Mouse (Mus musculus): ENCODE results near the gene Lhx9. TPM values are rescaled to one million over a fixed set of nuclear protein-coding genes. Genes with fewer than 3 reads are reported as not detected.

Lhx9 gene
- polyA plus RNA-seq, 1 experiment from 2014 or later, result 108 TPM

- H3K4me1 ChIP-seq (ENCODE audit: control insufficient read depth, insufficient read depth, low read length), result peaks cover 12% of the 10 kb centered on the region
- no peak overlapping the region for H3K4me3 ChIP-seq (ENCODE audit: low read depth, low read length)
- no peaks in the 10 kb centered on the region for H3K9me3 ChIP-seq (ENCODE audit: control insufficient read depth, low read length)
- peaks cover 3% of the 10 kb centered on the region; the same call in 1 of the 2 replicates for H3K27me3 ChIP-seq (ENCODE audit: control insufficient read depth, insufficient read depth, low read length)
- WGBS, result 3% methylated on average over 3 of the region's 3 CpGs
- peak overlapping the region; percentile 51; the same call in 1 of the 2 replicates for H3K4me2 ChIP-seq (ENCODE audit: low read depth, severe bottlenecking)
- DNase-seq (ENCODE audit: low spot score), result no peak
- no peak overlapping the region for H3K27ac ChIP-seq (replicated peaks; ENCODE audit: low read depth, low read length)
- H3K9ac ChIP-seq (ENCODE audit: low read length), result no peak overlapping the region
- no peak for ATAC-seq (ENCODE audit: insufficient number of reproducible peaks, low FRiP score, low TSS enrichment, low read depth)
- no peaks in the 10 kb centered on the region for H3K36me3 ChIP-seq (ENCODE audit: control insufficient read depth, insufficient read depth, low read length)
Observed at GRCm38 (mm10) chr1:138835355-138835900, 12.9 kb downstream of the Lhx9 start.

- H3K4me1 ChIP-seq (ENCODE audit: control insufficient read depth, insufficient read depth, low read length), result peaks cover 6% of the 10 kb centered on the region
- peak; percentile 46 for DNase-seq (ENCODE audit: low spot score)
- WGBS, result 7% methylated on average over 16 of the region's 16 CpGs
- H3K4me3 ChIP-seq (ENCODE audit: low read depth, low read length), result no peak overlapping the region; the same call in 1 of the 2 replicates
- H3K9ac ChIP-seq (ENCODE audit: low read length), result no peak overlapping the region
- H3K36me3 ChIP-seq (ENCODE audit: control insufficient read depth, insufficient read depth, low read length), result no peaks in the 10 kb centered on the region
- H3K9me3 ChIP-seq (ENCODE audit: control insufficient read depth, low read length), result no peaks in the 10 kb centered on the region
- H3K27me3 ChIP-seq (ENCODE audit: control insufficient read depth, insufficient read depth, low read length), result no peaks in the 10 kb centered on the region
- H3K4me2 ChIP-seq (ENCODE audit: low read depth, severe bottlenecking), result peak overlapping the region; percentile 32; the same call in 1 of the 2 replicates
- H3K27ac ChIP-seq (replicated peaks; ENCODE audit: low read depth, low read length), result no peak overlapping the region
- ATAC-seq (ENCODE audit: insufficient number of reproducible peaks, low FRiP score, low TSS enrichment, low read depth), result no peak
Observed at GRCm38 (mm10) chr1:138831309-138831708, 17.1 kb downstream of the Lhx9 start.

GRCm38 (mm10) chr1:138826841-138827240 lies 21.5 kb downstream of the Lhx9 start:
- WGBS, result 67% methylated on average over 6 of the region's 6 CpGs

GRCm38 (mm10) chr1:138822985-138823322 lies 25.4 kb downstream of the Lhx9 start:
- DNase-seq (ENCODE audit: low spot score) (no peak), ATAC-seq (ENCODE audit: insufficient number of reproducible peaks, low FRiP score, low TSS enrichment, low read depth) (peak; percentile 72; the same call in 1 of the 2 replicates)
- Histone ChIP-seq H3K4me1 (ENCODE audit: control insufficient read depth, insufficient read depth, low read length) (no peaks in the 10 kb centered on the region), H3K4me2 (ENCODE audit: low read depth, severe bottlenecking) (no peak overlapping the region), H3K27ac (replicated peaks; ENCODE audit: low read depth, low read length) (no peak overlapping the region), H3K4me3 (ENCODE audit: low read depth, low read length) (no peak overlapping the region), H3K9me3 (ENCODE audit: control insufficient read depth, low read length) (no peaks in the 10 kb centered on the region), H3K36me3 (ENCODE audit: control insufficient read depth, insufficient read depth, low read length) (no peaks in the 10 kb centered on the region), H3K9ac (ENCODE audit: low read length) (no peak overlapping the region), H3K27me3 (ENCODE audit: control insufficient read depth, insufficient read depth, low read length) (no peaks in the 10 kb centered on the region)
- 80% methylated on average over 1 of the region's 1 CpGs for WGBS

More at GRCm38 (mm10) chr1:138826841-138827240, 21.5 kb downstream of the Lhx9 start:
- H3K27ac ChIP-seq (replicated peaks; ENCODE audit: low read depth, low read length), result no peak overlapping the region
- H3K9me3 ChIP-seq (ENCODE audit: control insufficient read depth, low read length), result no peaks in the 10 kb centered on the region
- no peaks in the 10 kb centered on the region for H3K27me3 ChIP-seq (ENCODE audit: control insufficient read depth, insufficient read depth, low read length)
- DNase-seq (ENCODE audit: low spot score) (no peak), ATAC-seq (ENCODE audit: insufficient number of reproducible peaks, low FRiP score, low TSS enrichment, low read depth) (no peak)
- H3K4me2 ChIP-seq (ENCODE audit: low read depth, severe bottlenecking), result no peak overlapping the region
- no peaks in the 10 kb centered on the region for H3K36me3 ChIP-seq (ENCODE audit: control insufficient read depth, insufficient read depth, low read length)
- no peaks in the 10 kb centered on the region for H3K4me1 ChIP-seq (ENCODE audit: control insufficient read depth, insufficient read depth, low read length)
- H3K9ac ChIP-seq (ENCODE audit: low read length), result no peak overlapping the region
- no peak overlapping the region for H3K4me3 ChIP-seq (ENCODE audit: low read depth, low read length)

- ATAC-seq (ENCODE audit: insufficient number of reproducible peaks, low FRiP score, low TSS enrichment, low read depth), result peak; percentile 26; the same call in 1 of the 2 replicates
- WGBS, result 91% methylated on average over 7 of the region's 7 CpGs
- DNase-seq (ENCODE audit: low spot score), result no peak
Observed at GRCm38 (mm10) chr1:138822255-138822984, 26.0 kb downstream of the Lhx9 start.

GRCm38 (mm10) chr1:138801732-138802131 lies 46.6 kb downstream of the Lhx9 start:
- H3K4me2 ChIP-seq (ENCODE audit: low read depth, severe bottlenecking), result no peak overlapping the region
- H3K4me3 ChIP-seq (ENCODE audit: low read depth, low read length), result no peak overlapping the region
- 62% methylated on average over 3 of the region's 3 CpGs for WGBS
- no peak overlapping the region for H3K27ac ChIP-seq (replicated peaks; ENCODE audit: low read depth, low read length)
- H3K9me3 ChIP-seq (ENCODE audit: control insufficient read depth, low read length), result no peaks in the 10 kb centered on the region
- no peaks in the 10 kb centered on the region for H3K36me3 ChIP-seq (ENCODE audit: control insufficient read depth, insufficient read depth, low read length)
- no peaks in the 10 kb centered on the region for H3K27me3 ChIP-seq (ENCODE audit: control insufficient read depth, insufficient read depth, low read length)
- ATAC-seq (ENCODE audit: insufficient number of reproducible peaks, low FRiP score, low TSS enrichment, low read depth) (no peak), DNase-seq (ENCODE audit: low spot score) (no peak)
- no peak overlapping the region for H3K9ac ChIP-seq (ENCODE audit: low read length)
- H3K4me1 ChIP-seq (ENCODE audit: control insufficient read depth, insufficient read depth, low read length), result no peaks in the 10 kb centered on the region

More at GRCm38 (mm10) chr1:138822255-138822984, 26.0 kb downstream of the Lhx9 start:
- no peak overlapping the region for H3K4me3 ChIP-seq (ENCODE audit: low read depth, low read length)
- no peak overlapping the region for H3K27ac ChIP-seq (replicated peaks; ENCODE audit: low read depth, low read length)
- no peaks in the 10 kb centered on the region for H3K9me3 ChIP-seq (ENCODE audit: control insufficient read depth, low read length)
- H3K36me3 ChIP-seq (ENCODE audit: control insufficient read depth, insufficient read depth, low read length), result no peaks in the 10 kb centered on the region
- H3K4me2 ChIP-seq (ENCODE audit: low read depth, severe bottlenecking), result no peak overlapping the region
- no peaks in the 10 kb centered on the region for H3K27me3 ChIP-seq (ENCODE audit: control insufficient read depth, insufficient read depth, low read length)
- no peaks in the 10 kb centered on the region for H3K4me1 ChIP-seq (ENCODE audit: control insufficient read depth, insufficient read depth, low read length)
- no peak overlapping the region for H3K9ac ChIP-seq (ENCODE audit: low read length)

GRCm38 (mm10) chr1:138801296-138801695 lies 47.1 kb downstream of the Lhx9 start:
- no peak for ATAC-seq (ENCODE audit: insufficient number of reproducible peaks, low FRiP score, low TSS enrichment, low read depth)
- no peaks in the 10 kb centered on the region for H3K36me3 ChIP-seq (ENCODE audit: control insufficient read depth, insufficient read depth, low read length)
- H3K4me2 ChIP-seq (ENCODE audit: low read depth, severe bottlenecking), result no peak overlapping the region
- H3K9me3 ChIP-seq (ENCODE audit: control insufficient read depth, low read length), result no peaks in the 10 kb centered on the region
- H3K4me1 ChIP-seq (ENCODE audit: control insufficient read depth, insufficient read depth, low read length), result no peaks in the 10 kb centered on the region
- no peak overlapping the region for H3K27ac ChIP-seq (replicated peaks; ENCODE audit: low read depth, low read length)
- 55% methylated on average over 3 of the region's 3 CpGs for WGBS
- no peak for DNase-seq (ENCODE audit: low spot score)
- H3K9ac ChIP-seq (ENCODE audit: low read length), result no peak overlapping the region
- H3K4me3 ChIP-seq (ENCODE audit: low read depth, low read length), result no peak overlapping the region
- no peaks in the 10 kb centered on the region for H3K27me3 ChIP-seq (ENCODE audit: control insufficient read depth, insufficient read depth, low read length)

- H3K4me3 ChIP-seq (ENCODE audit: low read depth, low read length), result no peak overlapping the region
- DNase-seq (ENCODE audit: low spot score), result no peak
- no peaks in the 10 kb centered on the region for H3K4me1 ChIP-seq (ENCODE audit: control insufficient read depth, insufficient read depth, low read length)
- H3K36me3 ChIP-seq (ENCODE audit: control insufficient read depth, insufficient read depth, low read length), result no peaks in the 10 kb centered on the region
- ATAC-seq (ENCODE audit: insufficient number of reproducible peaks, low FRiP score, low TSS enrichment, low read depth), result no peak
- H3K4me2 ChIP-seq (ENCODE audit: low read depth, severe bottlenecking), result no peak overlapping the region
- H3K27ac ChIP-seq (replicated peaks; ENCODE audit: low read depth, low read length), result no peak overlapping the region
- no peaks in the 10 kb centered on the region for H3K27me3 ChIP-seq (ENCODE audit: control insufficient read depth, insufficient read depth, low read length)
- H3K9ac ChIP-seq (ENCODE audit: low read length), result no peak overlapping the region
- no peaks in the 10 kb centered on the region for H3K9me3 ChIP-seq (ENCODE audit: control insufficient read depth, low read length)
Observed at GRCm38 (mm10) chr1:138799692-138800314, 48.6 kb downstream of the Lhx9 start.

All from limb, embryonic 11.5 days (tissue).